ENCODE assay signal across 8 mouse cellular contexts in genomic region chr11:73177895-73178294, GRCm38 (mm10). TPM values are rescaled to one million over a fixed set of nuclear protein-coding genes. Genes with fewer than 3 reads are reported as not detected.
DNase-seq lines count a peak whose midpoint lies in the region; ATAC-seq and TF ChIP-seq lines count a peak whose summit lies in the region.

No protein-coding gene starts in this region.

- 0 out of 2 replicates have a peak, but pooled peaks cover 3% of the 10 kb centered on the region for H3K4me1 ChIP-seq in lung, embryonic 14.5 days (ENCODE audit: insufficient read depth)
- H3K4me1 ChIP-seq in embryonic facial prominence, embryonic 14.5 days (ENCODE audit: control insufficient read depth, insufficient read depth, low read length): peaks cover 19% of the 10 kb centered on the region
- H3K4me1 ChIP-seq in kidney, postnatal 0 days (replicated peaks; ENCODE audit: insufficient read depth, low read length): peaks cover 14% of the 10 kb centered on the region
- H3K4me1 ChIP-seq in neural tube, embryonic 14.5 days (ENCODE audit: control insufficient read depth, insufficient read depth, low read length): peaks cover 17% of the 10 kb centered on the region

- peaks cover 34% of the 10 kb centered on the region for H3K36me3 ChIP-seq in lung, embryonic 14.5 days (ENCODE audit: insufficient read depth)
- H3K36me3 ChIP-seq in embryonic facial prominence, embryonic 14.5 days (ENCODE audit: control insufficient read depth, insufficient read depth, low read length): peaks cover 35% of the 10 kb centered on the region
- H3K36me3 ChIP-seq in kidney, postnatal 0 days (ENCODE audit: insufficient read depth, low read length): peaks cover 3% of the 10 kb centered on the region; the same call in 1 of the 2 replicates
- 0 out of 2 replicates have a peak, but pooled peaks cover 3% of the 10 kb centered on the region for H3K36me3 ChIP-seq in neural tube, embryonic 14.5 days (ENCODE audit: control insufficient read depth, insufficient read depth, low read length)

- WGBS in lung, embryonic 14.5 days: 3% methylated on average over 2 of the region's 2 CpGs
- 4% methylated on average over 2 of the region's 2 CpGs for WGBS in embryonic facial prominence, embryonic 14.5 days
- 0% methylated on average over 2 of the region's 2 CpGs for WGBS in kidney, postnatal 0 days
- 2% methylated on average over 2 of the region's 2 CpGs for WGBS in neural tube, embryonic 14.5 days

- no peaks in the 10 kb centered on the region for H3K27me3 ChIP-seq in lung, embryonic 14.5 days (ENCODE audit: insufficient read depth, low read length)
- H3K27me3 ChIP-seq in embryonic facial prominence, embryonic 14.5 days (replicated peaks; ENCODE audit: control insufficient read depth, insufficient read depth, low read length): no peaks in the 10 kb centered on the region
- H3K27me3 ChIP-seq in kidney, postnatal 0 days (ENCODE audit: insufficient read depth, low read length): no peaks in the 10 kb centered on the region
- H3K27me3 ChIP-seq in neural tube, embryonic 14.5 days (ENCODE audit: control insufficient read depth, insufficient read depth, low read length): no peaks in the 10 kb centered on the region

- H3K27ac ChIP-seq in lung, embryonic 14.5 days (ENCODE audit: low read depth): peak overlapping the region; percentile 97
- peak overlapping the region; percentile 93 for H3K27ac ChIP-seq in embryonic facial prominence, embryonic 14.5 days (replicated peaks; ENCODE audit: low read depth, low read length)
- peak overlapping the region; percentile 98 for H3K27ac ChIP-seq in kidney, postnatal 0 days
- peak overlapping the region; percentile 87 for H3K27ac ChIP-seq in neural tube, embryonic 14.5 days (ENCODE audit: low read depth, low read length)

- peak; percentile 26 for DNase-seq in lung, embryonic 14.5 days
- no peak for DNase-seq in lung, postnatal 36 days
- peak; percentile 22 for DNase-seq in embryonic facial prominence, embryonic 14.5 days (ENCODE audit: low spot score)
- peak; percentile 45 for DNase-seq in kidney, postnatal 0 days (ENCODE audit: low spot score)
- no peak for DNase-seq in frontal cortex, postnatal 25 days (ENCODE audit: low spot score in 2 of 2)
- no peak for DNase-seq in adrenal gland, adult 2 months
- no peak for DNase-seq in thymus, postnatal 10 days (ENCODE audit: low spot score in 2 of 2)

- H3K4me2 ChIP-seq in lung, embryonic 14.5 days: peak overlapping the region; percentile 76
- H3K4me2 ChIP-seq in embryonic facial prominence, embryonic 14.5 days (ENCODE audit: low read depth, low read length): peak overlapping the region; percentile 72
- H3K4me2 ChIP-seq in kidney, postnatal 0 days (ENCODE audit: low read length): peak overlapping the region; percentile 73
- peak overlapping the region; percentile 75 for H3K4me2 ChIP-seq in neural tube, embryonic 14.5 days (ENCODE audit: low read depth, low read length)

- H3K9ac ChIP-seq in lung, embryonic 14.5 days: peak overlapping the region; percentile 87
- H3K9ac ChIP-seq in embryonic facial prominence, embryonic 14.5 days (ENCODE audit: low read depth, low read length): peak overlapping the region; percentile 83
- H3K9ac ChIP-seq in kidney, postnatal 0 days (ENCODE audit: low read depth, low read length): peak overlapping the region; percentile 95
- peak overlapping the region; percentile 88 for H3K9ac ChIP-seq in neural tube, embryonic 14.5 days (replicated peaks; ENCODE audit: low read depth, low read length)

- no peak for ATAC-seq in lung, embryonic 14.5 days (ENCODE audit: insufficient read depth)
- ATAC-seq in embryonic facial prominence, embryonic 14.5 days (ENCODE audit: low read depth): no peak
- no peak for ATAC-seq in kidney, postnatal 0 days (replicated peaks; ENCODE audit: low FRiP score, low read depth)
- ATAC-seq in neural tube, embryonic 14.5 days (ENCODE audit: low read depth): peak; percentile 1; the same call in 1 of the 2 replicates

- H3K4me3 ChIP-seq in lung, embryonic 14.5 days (ENCODE audit: low read depth, low read length): peak overlapping the region; percentile 96
- peak overlapping the region; percentile 97 for H3K4me3 ChIP-seq in embryonic facial prominence, embryonic 14.5 days (ENCODE audit: low read depth, low read length)
- H3K4me3 ChIP-seq in kidney, postnatal 0 days (replicated peaks; ENCODE audit: low read depth, low read length): peak overlapping the region; percentile 98
- H3K4me3 ChIP-seq in neural tube, embryonic 14.5 days (ENCODE audit: low read depth, low read length): peak overlapping the region; percentile 83

- no peaks in the 10 kb centered on the region for H3K9me3 ChIP-seq in lung, embryonic 14.5 days (ENCODE audit: low read depth, low read length)
- no peaks in the 10 kb centered on the region for H3K9me3 ChIP-seq in embryonic facial prominence, embryonic 14.5 days (ENCODE audit: control insufficient read depth, low read length)
- no peaks in the 10 kb centered on the region for H3K9me3 ChIP-seq in kidney, postnatal 0 days (replicated peaks; ENCODE audit: low read length)
- H3K9me3 ChIP-seq in neural tube, embryonic 14.5 days (ENCODE audit: control insufficient read depth, low read length): no peaks in the 10 kb centered on the region

- TF ChIP-seq CTCF in lung, embryonic 14.5 days (IDR thresholded peaks at IDR 0.05; ENCODE audit: low read depth): no peak
- TF ChIP-seq CTCF in kidney, postnatal 0 days (IDR thresholded peaks at IDR 0.05; ENCODE audit: low read depth): peak; percentile 34; the same call in 1 of the 2 replicates

RNA-seq across cellular contexts. Expression of gene Tax1bp3, which starts 1.0 kb away (rescaled TPM):
- polyA plus RNA-seq in lung, embryonic 14.5 days (2014; fragmentation: Nextera tagmentation; extraction: Ambion mirVana): 252 and 263 TPM in 2 replicates
- polyA plus RNA-seq in embryonic facial prominence, embryonic 14.5 days (2014; fragmentation: Nextera tagmentation; extraction: Ambion mirVana): 188 and 213 TPM in 2 replicates
- polyA plus RNA-seq in kidney, postnatal 0 days (2015; fragmentation: Nextera tagmentation; extraction: Ambion mirVana): 227 and 237 TPM in 2 replicates
- 103 and 149 TPM in 2 replicates for polyA plus RNA-seq in neural tube, embryonic 14.5 days (2014; fragmentation: Nextera tagmentation; extraction: Ambion mirVana)
- total RNA-seq in adrenal gland, adult 2 months (2021): 10 to 100 TPM; 71.0 to 87.8 TPM
- 71.0 and 77.0 TPM in 2 replicates for polyA plus RNA-seq in adrenal gland, adult 2 months (2012; rRNA removed)

RNA-seq across cellular contexts. Expression of gene Emc6, which starts 1.1 kb away (rescaled TPM):
- 118 and 135 TPM in 2 replicates for polyA plus RNA-seq in lung, embryonic 14.5 days (2014; fragmentation: Nextera tagmentation; extraction: Ambion mirVana)
- 107 and 111 TPM in 2 replicates for polyA plus RNA-seq in embryonic facial prominence, embryonic 14.5 days (2014; fragmentation: Nextera tagmentation; extraction: Ambion mirVana)
- polyA plus RNA-seq in kidney, postnatal 0 days (2015; fragmentation: Nextera tagmentation; extraction: Ambion mirVana): 182 and 187 TPM in 2 replicates
- polyA plus RNA-seq in neural tube, embryonic 14.5 days (2014; fragmentation: Nextera tagmentation; extraction: Ambion mirVana): 147 and 158 TPM in 2 replicates
- total RNA-seq in adrenal gland, adult 2 months (2021): 10 to 100 TPM; 86.1 to 88.7 TPM
- 91.0 and 117 TPM in 2 replicates for polyA plus RNA-seq in adrenal gland, adult 2 months (2012; rRNA removed)

RNA-seq across cellular contexts. Expression of gene P2rx5, which starts 17.7 kb away (rescaled TPM):
- 0.15 and 0.21 TPM in 2 replicates for polyA plus RNA-seq in lung, embryonic 14.5 days (2014; fragmentation: Nextera tagmentation; extraction: Ambion mirVana)
- 1.8 and 2.6 TPM in 2 replicates for polyA plus RNA-seq in embryonic facial prominence, embryonic 14.5 days (2014; fragmentation: Nextera tagmentation; extraction: Ambion mirVana)
- polyA plus RNA-seq in kidney, postnatal 0 days (2015; fragmentation: Nextera tagmentation; extraction: Ambion mirVana): 1.3 and 1.6 TPM in 2 replicates
- 0.39 and 0.57 TPM in 2 replicates for polyA plus RNA-seq in neural tube, embryonic 14.5 days (2014; fragmentation: Nextera tagmentation; extraction: Ambion mirVana)
- 10 to 100 TPM in 1 of 2 experiments, 1 to 10 TPM in 1; 4.4 to 10.9 TPM for total RNA-seq in adrenal gland, adult 2 months (2021)
- polyA plus RNA-seq in adrenal gland, adult 2 months (2012; rRNA removed): 2.3 and 2.9 TPM in 2 replicates

RNA-seq across cellular contexts. Expression of gene Ctns, which starts 20.9 kb away (rescaled TPM):
- polyA plus RNA-seq in lung, embryonic 14.5 days (2014; fragmentation: Nextera tagmentation; extraction: Ambion mirVana): 11.4 and 12.7 TPM in 2 replicates
- polyA plus RNA-seq in embryonic facial prominence, embryonic 14.5 days (2014; fragmentation: Nextera tagmentation; extraction: Ambion mirVana): 18.8 and 22.0 TPM in 2 replicates
- polyA plus RNA-seq in kidney, postnatal 0 days (2015; fragmentation: Nextera tagmentation; extraction: Ambion mirVana): 21.7 and 22.8 TPM in 2 replicates
- polyA plus RNA-seq in neural tube, embryonic 14.5 days (2014; fragmentation: Nextera tagmentation; extraction: Ambion mirVana): 17.2 and 20.6 TPM in 2 replicates
- 10 to 100 TPM; 16.8 to 18.3 TPM for total RNA-seq in adrenal gland, adult 2 months (2021)
- polyA plus RNA-seq in adrenal gland, adult 2 months (2012; rRNA removed): 11.1 and 12.5 TPM in 2 replicates

RNA-seq across cellular contexts. Expression of gene Shpk, which starts 21.4 kb away (rescaled TPM):
- polyA plus RNA-seq in lung, embryonic 14.5 days (2014; fragmentation: Nextera tagmentation; extraction: Ambion mirVana): 0.93 and 1.3 TPM in 2 replicates
- 1.6 and 2.8 TPM in 2 replicates for polyA plus RNA-seq in embryonic facial prominence, embryonic 14.5 days (2014; fragmentation: Nextera tagmentation; extraction: Ambion mirVana)
- 3.8 and 3.9 TPM in 2 replicates for polyA plus RNA-seq in kidney, postnatal 0 days (2015; fragmentation: Nextera tagmentation; extraction: Ambion mirVana)
- polyA plus RNA-seq in neural tube, embryonic 14.5 days (2014; fragmentation: Nextera tagmentation; extraction: Ambion mirVana): 1.6 and 2.3 TPM in 2 replicates
- 10 to 100 TPM in 1 of 2 experiments, 1 to 10 TPM in 1; 8.8 to 12.4 TPM for total RNA-seq in adrenal gland, adult 2 months (2021)
- 10.0 and 10.9 TPM in 2 replicates for polyA plus RNA-seq in adrenal gland, adult 2 months (2012; rRNA removed)

Comparison
In these comparisons a context has a peak if more than half of its experiments do, and no peak if none do; other contexts are left out.
1. DNase-seq: peak in lung, embryonic 14.5 days (single experiment), embryonic facial prominence, embryonic 14.5 days (single experiment) and kidney, postnatal 0 days (single experiment); none in lung, postnatal 36 days (single experiment), frontal cortex, postnatal 25 days (0 of 2), adrenal gland, adult 2 months (single experiment) and thymus, postnatal 10 days (0 of 2).
2. Peak in every context shown above with its lines, with median percentiles within 50 percentile points of each other: H3K27ac ChIP-seq, H3K4me2 ChIP-seq, H3K4me3 ChIP-seq and H3K9ac ChIP-seq.